Comparison of ENCODE assay signal across 19 mouse cellular contexts in the genomic region with DNA sequence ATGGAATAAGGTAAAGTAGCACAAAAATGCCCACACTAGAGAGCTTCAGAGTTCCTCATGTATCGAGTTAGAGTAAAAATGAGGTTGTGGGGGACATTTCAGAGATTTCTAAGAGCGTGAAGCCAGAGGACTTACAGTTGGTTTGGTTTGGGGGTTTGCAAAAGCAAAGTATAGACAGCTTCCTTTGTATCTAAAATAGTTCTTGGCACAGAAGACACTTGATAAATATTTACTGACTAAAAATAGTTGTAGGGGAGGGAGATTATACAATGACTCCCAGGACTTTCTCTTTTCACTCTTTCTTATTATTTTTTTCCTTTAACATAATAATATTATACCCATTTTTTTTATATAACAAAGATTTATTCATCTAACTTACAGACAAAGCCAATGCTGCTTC.
DNase-seq lines count a peak whose midpoint lies in the region; ATAC-seq and TF ChIP-seq lines count a peak whose summit lies in the region.
"Had no signal": no experiment of that assay in that cellular context is flagged by ENCODE, and none has a peak within 500 bp of the region (broad histone marks: within the 10 kb centered on the region; RNA-seq: fewer than 3 reads in every experiment).

No protein-coding gene starts in this region.

- intact Hi-C loops in heart, adult 2 months (cut with DNase I): no loop called here
- intact Hi-C loops in heart, postnatal 36 days (cut with DNase I): no loop called here

- no peaks in the 10 kb centered on the region for H3K9me3 ChIP-seq in intestine, embryonic 16.5 days (ENCODE audit: control insufficient read depth, low read length)
- H3K9me3 ChIP-seq in intestine, postnatal 0 days (ENCODE audit: control insufficient read depth): no peaks in the 10 kb centered on the region
- no peaks in the 10 kb centered on the region for H3K9me3 ChIP-seq in lung, embryonic 16.5 days (ENCODE audit: control insufficient read depth, low read length)
- no peaks in the 10 kb centered on the region for H3K9me3 ChIP-seq in stomach, embryonic 14.5 days (ENCODE audit: control insufficient read depth, low read depth, low read length)
- H3K9me3 ChIP-seq: embryonic facial prominence, embryonic 13.5 days; forebrain, embryonic 10.5 days; hindbrain, embryonic 13.5 days; intestine, embryonic 15.5 days; neural tube, embryonic 13.5 days had no signal

- no peak for DNase-seq in heart, adult 2 months
- no peak for DNase-seq in heart, postnatal 36 days
- no peak for DNase-seq in lung, adult 18-20 months
- DNase-seq in right cerebral cortex, postnatal 4 days: no peak
- DNase-seq: cerebellum, adult 9-10 months; gastrocnemius, postnatal 36 days; left cerebral cortex, postnatal 4 days; right cerebral cortex, postnatal 14 days had no signal

- H3K27ac ChIP-seq in heart, adult 2 months: peak overlapping the region; percentile 57
- H3K27ac ChIP-seq in intestine, embryonic 16.5 days (ENCODE audit: low read length): peak overlapping the region; percentile 20
- no peak overlapping the region for H3K27ac ChIP-seq in intestine, postnatal 0 days (ENCODE audit: low read depth, low read length)
- H3K27ac ChIP-seq in lung, embryonic 16.5 days (ENCODE audit: low read length): peak overlapping the region; percentile 85
- peak overlapping the region; percentile 12; the same call in 1 of the 2 replicates for H3K27ac ChIP-seq in stomach, embryonic 14.5 days (ENCODE audit: low read length)
- H3K27ac ChIP-seq: embryonic facial prominence, embryonic 13.5 days; forebrain, embryonic 10.5 days; hindbrain, embryonic 13.5 days; intestine, embryonic 15.5 days; liver, embryonic 14.5 days; neural tube, embryonic 13.5 days had no signal

- H3K9ac ChIP-seq in heart, adult 2 months (ENCODE audit: low read depth, low read length): no peak overlapping the region
- H3K9ac ChIP-seq in intestine, embryonic 16.5 days (ENCODE audit: low read depth, low read length): no peak overlapping the region
- H3K9ac ChIP-seq in intestine, postnatal 0 days (ENCODE audit: low read depth, low read length): no peak overlapping the region
- H3K9ac ChIP-seq in lung, embryonic 16.5 days (ENCODE audit: low read length): no peak overlapping the region
- H3K9ac ChIP-seq in stomach, embryonic 14.5 days (replicated peaks; ENCODE audit: low read depth, low read length): no peak overlapping the region
- H3K9ac ChIP-seq: embryonic facial prominence, embryonic 13.5 days; hindbrain, embryonic 13.5 days; intestine, embryonic 15.5 days; liver, embryonic 14.5 days; neural tube, embryonic 13.5 days had no signal

- no peak for ATAC-seq in intestine, embryonic 16.5 days
- no peak for ATAC-seq in intestine, postnatal 0 days
- peak; percentile 64; the same call in 1 of the 2 replicates for ATAC-seq in lung, embryonic 16.5 days (ENCODE audit: low read depth)
- no peak for ATAC-seq in stomach, embryonic 14.5 days (ENCODE audit: insufficient number of reproducible peaks, insufficient read depth, low FRiP score, low read depth)
- ATAC-seq: intestine, embryonic 15.5 days had no signal

- peaks cover 1% of the 10 kb centered on the region for H3K4me1 ChIP-seq in heart, adult 2 months (ENCODE audit: control insufficient read depth, insufficient read depth, low read length)
- 0 out of 2 replicates have a peak, but pooled peaks cover 2% of the 10 kb centered on the region for H3K4me1 ChIP-seq in intestine, embryonic 16.5 days (ENCODE audit: control insufficient read depth, insufficient read depth, low read length)
- H3K4me1 ChIP-seq in intestine, postnatal 0 days (replicated peaks; ENCODE audit: control insufficient read depth, insufficient read depth, low read length): no peaks in the 10 kb centered on the region
- H3K4me1 ChIP-seq in lung, embryonic 16.5 days (replicated peaks; ENCODE audit: control insufficient read depth, insufficient read depth, low read length): peaks cover 11% of the 10 kb centered on the region
- peaks cover 5% of the 10 kb centered on the region; the same call in 1 of the 2 replicates for H3K4me1 ChIP-seq in stomach, embryonic 14.5 days (ENCODE audit: control insufficient read depth, insufficient read depth, low read length)
- H3K4me1 ChIP-seq: embryonic facial prominence, embryonic 13.5 days; hindbrain, embryonic 13.5 days; intestine, embryonic 15.5 days; neural tube, embryonic 13.5 days had no signal

- no peak for TF ChIP-seq POLR2A in heart, adult 2 months (IDR thresholded peaks at IDR 0.05; ENCODE audit: insufficient read depth, low read depth, low read length)

- peak overlapping the region; percentile 23 for H3K4me3 ChIP-seq in heart, adult 2 months
- no peak overlapping the region for H3K4me3 ChIP-seq in intestine, embryonic 16.5 days (ENCODE audit: low read length)
- H3K4me3 ChIP-seq in intestine, postnatal 0 days (ENCODE audit: low read depth, low read length): no peak overlapping the region
- no peak overlapping the region for H3K4me3 ChIP-seq in lung, embryonic 16.5 days (ENCODE audit: low read length)
- no peak overlapping the region for H3K4me3 ChIP-seq in stomach, embryonic 14.5 days (ENCODE audit: low read depth, low read length)
- H3K4me3 ChIP-seq: embryonic facial prominence, embryonic 13.5 days; forebrain, embryonic 10.5 days; hindbrain, embryonic 13.5 days; intestine, embryonic 15.5 days; neural tube, embryonic 13.5 days had no signal

- TF ChIP-seq CTCF in heart, adult 2 months (IDR thresholded peaks at IDR 0.05): no peak
- no peak for TF ChIP-seq CTCF in intestine, postnatal 0 days (IDR thresholded peaks at IDR 0.05; ENCODE audit: low read depth)

- 0 out of 2 replicates have a peak, but pooled peaks cover 1% of the 10 kb centered on the region for H3K79me2 ChIP-seq in heart, adult 2 months (replicated peaks; ENCODE audit: control insufficient read depth, insufficient read depth, low read length)

- no peak overlapping the region for H3K4me2 ChIP-seq in intestine, embryonic 16.5 days (ENCODE audit: low read depth, low read length)
- H3K4me2 ChIP-seq in intestine, postnatal 0 days (replicated peaks; ENCODE audit: low read depth): no peak overlapping the region
- peak overlapping the region; percentile 34; the same call in 1 of the 2 replicates for H3K4me2 ChIP-seq in lung, embryonic 16.5 days (ENCODE audit: low read depth, low read length)
- H3K4me2 ChIP-seq in stomach, embryonic 14.5 days (replicated peaks; ENCODE audit: low read depth, low read length): no peak overlapping the region
- H3K4me2 ChIP-seq: embryonic facial prominence, embryonic 13.5 days; hindbrain, embryonic 13.5 days; intestine, embryonic 15.5 days; neural tube, embryonic 13.5 days had no signal

- TF ChIP-seq EP300 in heart, adult 2 months (IDR thresholded peaks at IDR 0.05; ENCODE audit: insufficient read depth, low read depth, low read length): no peak

- 23% methylated on average over 2 of the region's 2 CpGs for WGBS in heart, adult 2 months
- WGBS in intestine, embryonic 16.5 days: 57% methylated on average over 2 of the region's 2 CpGs
- WGBS in intestine, postnatal 0 days: 62% methylated on average over 2 of the region's 2 CpGs
- WGBS in lung, embryonic 16.5 days: 13% methylated on average over 2 of the region's 2 CpGs
- WGBS in stomach, embryonic 14.5 days: 49% methylated on average over 2 of the region's 2 CpGs

- H3K36me3 ChIP-seq in heart, adult 2 months (ENCODE audit: control insufficient read depth, insufficient read depth, low read length): peaks cover 13% of the 10 kb centered on the region
- H3K36me3 ChIP-seq in intestine, embryonic 16.5 days (ENCODE audit: control insufficient read depth, insufficient read depth, low read length): no peaks in the 10 kb centered on the region
- H3K36me3 ChIP-seq in intestine, postnatal 0 days (ENCODE audit: control insufficient read depth, insufficient read depth): peaks cover 5% of the 10 kb centered on the region
- no peaks in the 10 kb centered on the region for H3K36me3 ChIP-seq in lung, embryonic 16.5 days (ENCODE audit: control insufficient read depth, insufficient read depth, low read length)
- H3K36me3 ChIP-seq in stomach, embryonic 14.5 days (ENCODE audit: control insufficient read depth, insufficient read depth, low read length): no peaks in the 10 kb centered on the region
- H3K36me3 ChIP-seq: embryonic facial prominence, embryonic 13.5 days; forebrain, embryonic 10.5 days; hindbrain, embryonic 13.5 days; intestine, embryonic 15.5 days; neural tube, embryonic 13.5 days had no signal

- H3K27me3 ChIP-seq in heart, adult 2 months (ENCODE audit: control insufficient read depth, insufficient read depth, low read length): no peaks in the 10 kb centered on the region
- H3K27me3 ChIP-seq in intestine, embryonic 16.5 days (replicated peaks; ENCODE audit: control insufficient read depth, insufficient read depth, low read length): no peaks in the 10 kb centered on the region
- no peaks in the 10 kb centered on the region for H3K27me3 ChIP-seq in intestine, postnatal 0 days (replicated peaks; ENCODE audit: control insufficient read depth, insufficient read depth, low read length)
- H3K27me3 ChIP-seq in lung, embryonic 16.5 days (ENCODE audit: control insufficient read depth, insufficient read depth, low read depth, low read length): no peaks in the 10 kb centered on the region
- no peaks in the 10 kb centered on the region for H3K27me3 ChIP-seq in stomach, embryonic 14.5 days (ENCODE audit: control insufficient read depth, insufficient read depth, low read length)
- H3K27me3 ChIP-seq: CH12.LX; embryonic facial prominence, embryonic 13.5 days; hindbrain, embryonic 13.5 days; intestine, embryonic 15.5 days; neural tube, embryonic 13.5 days had no signal
